Mouse (Mus musculus): ENCODE measurements around the gene Calcoco2. TPM values are rescaled to one million over a fixed set of nuclear protein-coding genes. Genes with fewer than 3 reads are reported as not detected.
"Not testable (repeated sequence)": the region's sequence is repeated elsewhere in the genome, so short reads cannot be mapped to it uniquely, and the experiment has no call there.

Calcoco2 gene
- polyA plus RNA-seq (2015; fragmentation: Nextera tagmentation; extraction: Ambion mirVana) = 0.13 and 0.24 TPM in 2 replicates

GRCm38 (mm10) chr11:96111751-96112150, at the start of gene Calcoco2:
Gene Calcoco2, minus strand, starts transcription at chr11:96111964.
- no peaks in the 10 kb centered on the region for H3K36me3 ChIP-seq
- no peak within 1 kb of the TSS for H3K27ac ChIP-seq
- no peaks in the 10 kb centered on the region for H3K4me1 ChIP-seq
- ATAC-seq (ENCODE audit: borderline replicate concordance, extremely low read depth, low FRiP score, low TSS enrichment) = no peak
- H3K9ac ChIP-seq = no peak within 1 kb of the TSS
- no peaks in the 10 kb centered on the region for H3K9me3 ChIP-seq
- H3K27me3 ChIP-seq = no peaks in the 10 kb centered on the region
- H3K4me2 ChIP-seq = no peak within 1 kb of the TSS
- WGBS = 45% methylated on average over 14 of the region's 14 CpGs
- H3K4me3 ChIP-seq = no peak within 1 kb of the TSS

- no peaks in the 10 kb centered on the region for H3K36me3 ChIP-seq
- H3K9me3 ChIP-seq = no peaks in the 10 kb centered on the region
- H3K27ac ChIP-seq = no peak overlapping the region
- WGBS = 56% methylated on average over 6 of the region's 6 CpGs
- H3K4me2 ChIP-seq = no peak overlapping the region
- H3K27me3 ChIP-seq = peaks cover 68% of the 10 kb centered on the region
- no peak for ATAC-seq (ENCODE audit: borderline replicate concordance, extremely low read depth, low FRiP score, low TSS enrichment)
- H3K9ac ChIP-seq = no peak overlapping the region
- no peak overlapping the region for H3K4me3 ChIP-seq
- H3K4me1 ChIP-seq = peaks cover 5% of the 10 kb centered on the region
These were observed 35.7 kb upstream of the Calcoco2 start for GRCm38 (mm10) chr11:96147471-96147870.

- Histone ChIP-seq H3K4me2 (peak overlapping the region; percentile 44), H3K27ac (no peak overlapping the region), H3K36me3 (no peaks in the 10 kb centered on the region), H3K9ac (peak overlapping the region; percentile 19; the same call in 1 of the 2 replicates), H3K4me1 (peaks cover 5% of the 10 kb centered on the region), H3K27me3 (peaks cover 58% of the 10 kb centered on the region), H3K9me3 (no peaks in the 10 kb centered on the region), H3K4me3 (0 out of 2 replicates have a peak overlapping the region, but pooled peaks have one; percentile 11)
- ATAC-seq (ENCODE audit: borderline replicate concordance, extremely low read depth, low FRiP score, low TSS enrichment) = peak; percentile 62; the same call in 1 of the 2 replicates
- WGBS = 3% methylated on average over 15 of the region's 15 CpGs
These were observed 34.0 kb upstream of the Calcoco2 start for GRCm38 (mm10) chr11:96145622-96146270.

- no peak overlapping the region for H3K4me2 ChIP-seq
- ATAC-seq (ENCODE audit: borderline replicate concordance, extremely low read depth, low FRiP score, low TSS enrichment) = no peak
- WGBS = 55% methylated on average over 4 of the region's 4 CpGs
- peaks cover 5% of the 10 kb centered on the region for H3K4me1 ChIP-seq
- no peaks in the 10 kb centered on the region for H3K36me3 ChIP-seq
- no peak overlapping the region for H3K27ac ChIP-seq
- H3K27me3 ChIP-seq = peaks cover 47% of the 10 kb centered on the region
- no peaks in the 10 kb centered on the region for H3K9me3 ChIP-seq
- H3K4me3 ChIP-seq = no peak overlapping the region
- H3K9ac ChIP-seq = no peak overlapping the region
These were observed 32.0 kb upstream of the Calcoco2 start for GRCm38 (mm10) chr11:96143766-96144165.

GRCm38 (mm10) chr11:96140726-96141175, 29.0 kb upstream of the Calcoco2 start:
- Histone ChIP-seq H3K4me1 (peaks cover 1% of the 10 kb centered on the region), H3K27me3 (peaks cover 20% of the 10 kb centered on the region), H3K9ac (no peak overlapping the region), H3K4me3 (no peak overlapping the region), H3K27ac (no peak overlapping the region), H3K36me3 (no peaks in the 10 kb centered on the region), H3K9me3 (no peaks in the 10 kb centered on the region), H3K4me2 (no peak overlapping the region)
- ATAC-seq (ENCODE audit: borderline replicate concordance, extremely low read depth, low FRiP score, low TSS enrichment) = no peak
- 7% methylated on average over 4 of the region's 4 CpGs for WGBS

GRCm38 (mm10) chr11:96135847-96136246, 24.1 kb upstream of the Calcoco2 start:
- 73% methylated on average over 8 of the region's 8 CpGs for WGBS
- no peak overlapping the region for H3K9ac ChIP-seq
- no peak overlapping the region for H3K27ac ChIP-seq
- no peaks in the 10 kb centered on the region for H3K36me3 ChIP-seq
- no peak for ATAC-seq (ENCODE audit: borderline replicate concordance, extremely low read depth, low FRiP score, low TSS enrichment)
- no peaks in the 10 kb centered on the region for H3K9me3 ChIP-seq
- no peak overlapping the region for H3K4me2 ChIP-seq
- peaks cover 22% of the 10 kb centered on the region for H3K27me3 ChIP-seq
- H3K4me3 ChIP-seq = no peak overlapping the region
- no peaks in the 10 kb centered on the region for H3K4me1 ChIP-seq

GRCm38 (mm10) chr11:96133239-96133865, 21.6 kb upstream of the Calcoco2 start, which contains the start of gene Ttll6:
Gene Ttll6, plus strand, starts transcription at chr11:96133786.
- Histone ChIP-seq H3K27ac (no peak within 1 kb of the TSS), H3K27me3 (peaks cover 22% of the 10 kb centered on the region)

GRCm38 (mm10) chr11:96130606-96131005, 18.8 kb upstream of the Calcoco2 start:
- Histone ChIP-seq H3K9me3 (no peaks in the 10 kb centered on the region), H3K9ac (no peak overlapping the region), H3K27me3 (peaks cover 30% of the 10 kb centered on the region), H3K4me1 (no peaks in the 10 kb centered on the region), H3K36me3 (no peaks in the 10 kb centered on the region), H3K27ac (no peak overlapping the region), H3K4me3 (no peak overlapping the region), H3K4me2 (no peak overlapping the region)
- no peak for ATAC-seq (ENCODE audit: borderline replicate concordance, extremely low read depth, low FRiP score, low TSS enrichment)
- 44% methylated on average over 10 of the region's 10 CpGs for WGBS

More at GRCm38 (mm10) chr11:96133239-96133865, 21.6 kb upstream of the Calcoco2 start, which contains the start of gene Ttll6:
- no peak within 1 kb of the TSS for H3K4me3 ChIP-seq
- H3K9ac ChIP-seq = no peak within 1 kb of the TSS
- no peak for ATAC-seq (ENCODE audit: borderline replicate concordance, extremely low read depth, low FRiP score, low TSS enrichment)
- 21% methylated on average over 16 of the region's 16 CpGs for WGBS
- H3K4me1 ChIP-seq = no peaks in the 10 kb centered on the region
- no peaks in the 10 kb centered on the region for H3K9me3 ChIP-seq
- H3K4me2 ChIP-seq = peak within 1 kb of the TSS; percentile 34
- H3K36me3 ChIP-seq = no peaks in the 10 kb centered on the region

- Histone ChIP-seq H3K9ac (no peak overlapping the region; the same call in 1 of the 2 replicates), H3K4me1 (peaks cover 6% of the 10 kb centered on the region), H3K27ac (no peak overlapping the region), H3K9me3 (no peaks in the 10 kb centered on the region), H3K36me3 (no peaks in the 10 kb centered on the region), H3K4me3 (peak overlapping the region; percentile 37), H3K4me2 (peak overlapping the region; percentile 73), H3K27me3 (peaks cover 49% of the 10 kb centered on the region)
- 0 out of 2 replicates have a peak, but pooled peaks have one; percentile 31 for ATAC-seq (ENCODE audit: borderline replicate concordance, extremely low read depth, low FRiP score, low TSS enrichment)
- 2% methylated on average over 45 of the region's 45 CpGs for WGBS
These were observed 12.5 kb upstream of the Calcoco2 start for GRCm38 (mm10) chr11:96124052-96124914.

- H3K9me3 ChIP-seq; H3K36me3 ChIP-seq; H3K4me1 ChIP-seq; H3K4me2 ChIP-seq; ATAC-seq (ENCODE audit: borderline replicate concordance, extremely low read depth, low FRiP score, low TSS enrichment); H3K27ac ChIP-seq; H3K4me3 ChIP-seq; H3K9ac ChIP-seq: not testable (repeated sequence)
- peaks cover 49% of the 10 kb centered on the region for H3K27me3 ChIP-seq
- WGBS = 87% methylated on average over 4 of the region's 4 CpGs
These were observed 11.0 kb upstream of the Calcoco2 start for GRCm38 (mm10) chr11:96122806-96123205.

GRCm38 (mm10) chr11:96119401-96119800, 7.6 kb upstream of the Calcoco2 start:
- Histone ChIP-seq H3K9ac (no peak overlapping the region), H3K4me2 (no peak overlapping the region), H3K27me3 (peaks cover 27% of the 10 kb centered on the region), H3K9me3 (no peaks in the 10 kb centered on the region), H3K36me3 (no peaks in the 10 kb centered on the region), H3K4me1 (peaks cover 3% of the 10 kb centered on the region), H3K4me3 (no peak overlapping the region), H3K27ac (no peak overlapping the region)
- ATAC-seq (ENCODE audit: borderline replicate concordance, extremely low read depth, low FRiP score, low TSS enrichment) = no peak
- 44% methylated on average over 3 of the region's 3 CpGs for WGBS

Data from lung, embryonic 15.5 days (tissue).